Mouse (Mus musculus): Measurements from ENCODE around the gene Mctp2. TPM values are rescaled to one million over a fixed set of nuclear protein-coding genes. Genes with fewer than 3 reads are reported as not detected.

The Mctp2 gene
- polyA plus RNA-seq, 1 experiment from 2014 or later, result 3.6 TPM

- no peak for ATAC-seq (ENCODE audit: borderline replicate concordance, extremely low read depth, low FRiP score, low TSS enrichment)
- Histone ChIP-seq H3K9ac (no peak overlapping the region), H3K9me3 (no peaks in the 10 kb centered on the region), H3K27ac (no peak overlapping the region), H3K4me2 (no peak overlapping the region), H3K4me1 (peaks cover 16% of the 10 kb centered on the region), H3K4me3 (no peak overlapping the region), H3K27me3 (no peaks in the 10 kb centered on the region), H3K36me3 (no peaks in the 10 kb centered on the region)
- 32% methylated on average over 7 of the region's 7 CpGs for WGBS
Measured at GRCm38 (mm10) chr7:72218048-72218447, 88.4 kb downstream of the Mctp2 start.

GRCm38 (mm10) chr7:72215563-72216215, 90.7 kb downstream of the Mctp2 start:
- peaks cover 16% of the 10 kb centered on the region for H3K4me1 ChIP-seq
- 36% methylated on average over 5 of the region's 5 CpGs for WGBS
- H3K4me2 ChIP-seq, result no peak overlapping the region
- H3K27me3 ChIP-seq, result no peaks in the 10 kb centered on the region
- peak; percentile 95 for ATAC-seq (ENCODE audit: borderline replicate concordance, extremely low read depth, low FRiP score, low TSS enrichment)
- no peaks in the 10 kb centered on the region for H3K36me3 ChIP-seq
- no peaks in the 10 kb centered on the region for H3K9me3 ChIP-seq
- H3K4me3 ChIP-seq, result no peak overlapping the region
- H3K9ac ChIP-seq, result no peak overlapping the region
- H3K27ac ChIP-seq, result peak overlapping the region; percentile 78

- Histone ChIP-seq H3K9me3 (no peaks in the 10 kb centered on the region), H3K27me3 (no peaks in the 10 kb centered on the region), H3K36me3 (no peaks in the 10 kb centered on the region), H3K9ac (no peak overlapping the region), H3K27ac (no peak overlapping the region), H3K4me3 (no peak overlapping the region), H3K4me1 (0 out of 2 replicates have a peak, but pooled peaks cover 2% of the 10 kb centered on the region), H3K4me2 (no peak overlapping the region)
- WGBS, result 61% methylated on average over 5 of the region's 5 CpGs
- no peak for ATAC-seq (ENCODE audit: borderline replicate concordance, extremely low read depth, low FRiP score, low TSS enrichment)
Measured at GRCm38 (mm10) chr7:72210201-72210600, 96.2 kb downstream of the Mctp2 start.

GRCm38 (mm10) chr7:72209296-72209695, 97.1 kb downstream of the Mctp2 start:
- H3K4me2 ChIP-seq, result no peak overlapping the region
- no peaks in the 10 kb centered on the region for H3K9me3 ChIP-seq
- WGBS, result 66% methylated on average over 5 of the region's 5 CpGs

GRCm38 (mm10) chr7:72206841-72207240, 99.6 kb downstream of the Mctp2 start:
- Histone ChIP-seq H3K36me3 (no peaks in the 10 kb centered on the region), H3K4me1 (0 out of 2 replicates have a peak, but pooled peaks cover 4% of the 10 kb centered on the region), H3K27me3 (no peaks in the 10 kb centered on the region), H3K9me3 (no peaks in the 10 kb centered on the region), H3K4me2 (no peak overlapping the region), H3K9ac (no peak overlapping the region), H3K27ac (no peak overlapping the region), H3K4me3 (no peak overlapping the region)
- 37% methylated on average over 6 of the region's 6 CpGs for WGBS
- no peak for ATAC-seq (ENCODE audit: borderline replicate concordance, extremely low read depth, low FRiP score, low TSS enrichment)

More at GRCm38 (mm10) chr7:72209296-72209695, 97.1 kb downstream of the Mctp2 start:
- no peak for ATAC-seq (ENCODE audit: borderline replicate concordance, extremely low read depth, low FRiP score, low TSS enrichment)
- no peaks in the 10 kb centered on the region for H3K27me3 ChIP-seq
- no peak overlapping the region for H3K4me3 ChIP-seq
- no peak overlapping the region for H3K9ac ChIP-seq
- no peaks in the 10 kb centered on the region for H3K36me3 ChIP-seq
- no peaks in the 10 kb centered on the region for H3K4me1 ChIP-seq
- H3K27ac ChIP-seq, result no peak overlapping the region

- 72% methylated on average over 1 of the region's 1 CpGs for WGBS
- Histone ChIP-seq H3K4me1 (no peaks in the 10 kb centered on the region), H3K9ac (no peak overlapping the region), H3K4me3 (no peak overlapping the region), H3K9me3 (no peaks in the 10 kb centered on the region), H3K27ac (no peak overlapping the region), H3K4me2 (no peak overlapping the region), H3K36me3 (no peaks in the 10 kb centered on the region), H3K27me3 (no peaks in the 10 kb centered on the region)
- no peak for ATAC-seq (ENCODE audit: borderline replicate concordance, extremely low read depth, low FRiP score, low TSS enrichment)
Measured at GRCm38 (mm10) chr7:72195709-72196108, 110.7 kb downstream of the Mctp2 start.

- Histone ChIP-seq H3K4me2 (no peak overlapping the region), H3K9ac (no peak overlapping the region), H3K9me3 (no peaks in the 10 kb centered on the region), H3K4me3 (no peak overlapping the region), H3K27ac (no peak overlapping the region), H3K36me3 (no peaks in the 10 kb centered on the region), H3K27me3 (no peaks in the 10 kb centered on the region), H3K4me1 (no peaks in the 10 kb centered on the region)
- 81% methylated on average over 1 of the region's 1 CpGs for WGBS
- ATAC-seq (ENCODE audit: borderline replicate concordance, extremely low read depth, low FRiP score, low TSS enrichment), result no peak
Measured at GRCm38 (mm10) chr7:72193304-72193703, 113.1 kb downstream of the Mctp2 start.

- Histone ChIP-seq H3K27ac (no peak overlapping the region), H3K27me3 (no peaks in the 10 kb centered on the region), H3K4me1 (no peaks in the 10 kb centered on the region), H3K36me3 (no peaks in the 10 kb centered on the region), H3K4me3 (no peak overlapping the region), H3K9me3 (no peaks in the 10 kb centered on the region), H3K4me2 (no peak overlapping the region), H3K9ac (no peak overlapping the region)
- ATAC-seq (ENCODE audit: borderline replicate concordance, extremely low read depth, low FRiP score, low TSS enrichment), result no peak
- 34% methylated on average over 5 of the region's 5 CpGs for WGBS
Measured at GRCm38 (mm10) chr7:72181651-72182050, 124.8 kb downstream of the Mctp2 start.

- Histone ChIP-seq H3K4me2 (no peak overlapping the region), H3K9me3 (no peaks in the 10 kb centered on the region), H3K9ac (no peak overlapping the region), H3K27ac (no peak overlapping the region), H3K36me3 (no peaks in the 10 kb centered on the region), H3K4me3 (no peak overlapping the region), H3K4me1 (peaks cover 7% of the 10 kb centered on the region), H3K27me3 (no peaks in the 10 kb centered on the region)
- WGBS, result 47% methylated on average over 2 of the region's 2 CpGs
- no peak; the same call in 1 of the 2 replicates for ATAC-seq (ENCODE audit: borderline replicate concordance, extremely low read depth, low FRiP score, low TSS enrichment)
Measured at GRCm38 (mm10) chr7:72169320-72169719, 137.1 kb downstream of the Mctp2 start.

- ATAC-seq (ENCODE audit: borderline replicate concordance, extremely low read depth, low FRiP score, low TSS enrichment), result peak; percentile 80
- Histone ChIP-seq H3K4me1 (peaks cover 12% of the 10 kb centered on the region), H3K27ac (peak overlapping the region; percentile 85), H3K4me2 (no peak overlapping the region), H3K36me3 (no peaks in the 10 kb centered on the region), H3K4me3 (no peak overlapping the region), H3K9ac (no peak overlapping the region), H3K27me3 (no peaks in the 10 kb centered on the region), H3K9me3 (no peaks in the 10 kb centered on the region)
- WGBS, result 32% methylated on average over 13 of the region's 13 CpGs
Measured at GRCm38 (mm10) chr7:72165726-72166701, 140.4 kb downstream of the Mctp2 start.

- Histone ChIP-seq H3K27ac (no peak overlapping the region), H3K36me3 (no peaks in the 10 kb centered on the region; the same call in 1 of the 2 replicates), H3K9ac (no peak overlapping the region), H3K27me3 (no peaks in the 10 kb centered on the region), H3K9me3 (no peaks in the 10 kb centered on the region), H3K4me1 (peaks cover 12% of the 10 kb centered on the region), H3K4me3 (no peak overlapping the region), H3K4me2 (no peak overlapping the region)
- 16% methylated on average over 1 of the region's 1 CpGs for WGBS
- ATAC-seq (ENCODE audit: borderline replicate concordance, extremely low read depth, low FRiP score, low TSS enrichment), result no peak
Measured at GRCm38 (mm10) chr7:72162256-72162655, 144.2 kb downstream of the Mctp2 start.
